Mouse (Mus musculus) hindbrain, embryonic 12.5 days (tissue): ENCODE measurements at regions not wholly inside any gene's neighbourhood (a gene's known extent, or its start where the extent isn't known, plus 50 kb on each side); places are given as distances from the start of the nearest gene placed in this dataset.

Experiments used
- ATAC-seq: fragments of 200-750 bp; cut with Nextera tagmentation; 2 replicates; pipeline ENCODE4 v1.8.0; 2017; ENCODE audit warnings: moderate TSS enrichment; ENCODE audit not compliant: low FRiP score
- H3K27ac ChIP-seq: fragments of 300-500 bp; sonication (generic); 2 replicates; pipeline ENCODE4 v1.5.1; 2016; ENCODE audit warnings: mild to moderate bottlenecking
- H3K27me3 ChIP-seq: fragments of 300-500 bp; sonication (generic); 2 replicates; pipeline ENCODE4 v1.6.1; 2016; ENCODE audit warnings: mild to moderate bottlenecking
- H3K36me3 ChIP-seq: fragments of 300-500 bp; sonication (generic); 2 replicates; pipeline ENCODE4 v1.6.1; 2016; ENCODE audit warnings: mild to moderate bottlenecking
- H3K4me1 ChIP-seq: fragments of 300-500 bp; sonication (generic); 2 replicates; pipeline ENCODE4 v1.6.1; 2016
- H3K4me2 ChIP-seq: fragments of 300-500 bp; sonication (generic); replicated peaks from 2 replicates; pipeline ENCODE4 v1.6.1; 2016; ENCODE audit warnings: mild to moderate bottlenecking
- H3K4me3 ChIP-seq: fragments of 300-500 bp; sonication (generic); 2 replicates; pipeline ENCODE4 v1.5.1; 2016; ENCODE audit warnings: mild to moderate bottlenecking
- H3K9ac ChIP-seq: fragments of 300-500 bp; sonication (generic); 2 replicates; pipeline ENCODE4 v1.6.1; 2016; ENCODE audit warnings: mild to moderate bottlenecking, moderate library complexity
- H3K9me3 ChIP-seq: fragments of 300-500 bp; sonication (generic); replicated peaks from 2 replicates; pipeline ENCODE4 v1.6.1; 2016; ENCODE audit warnings: mild to moderate bottlenecking
- WGBS: fragments of 180-500 bp; shearing (Covaris S2); methylation state at CpG from one replicate; pipeline ENCODE4 v1.1.7; 2016; 5-methylcytosine and 5-hydroxymethylcytosine counted together

GRCm38 (mm10) chr9:115361191-115361590, 51.0 kb upstream of the Stt3b start:
- no peak for ATAC-seq

GRCm38 (mm10) chr9:115361881-115362280, 51.7 kb upstream of the Stt3b start:
- peaks cover 2% of the 10 kb centered on the region; the same call in 1 of the 2 replicates for H3K4me1 ChIP-seq
- H3K4me2 ChIP-seq = no peak overlapping the region
- ATAC-seq = no peak
- H3K27me3 ChIP-seq = no peaks in the 10 kb centered on the region
- H3K27ac ChIP-seq = no peak overlapping the region
- 90% methylated on average over 11 of the region's 11 CpGs for WGBS
- H3K36me3 ChIP-seq = no peaks in the 10 kb centered on the region
- H3K9ac ChIP-seq = no peak overlapping the region
- H3K4me3 ChIP-seq = no peak overlapping the region
- peaks cover 9% of the 10 kb centered on the region; the same call in 1 of the 2 replicates for H3K9me3 ChIP-seq

More at GRCm38 (mm10) chr9:115361191-115361590, 51.0 kb upstream of the Stt3b start:
- Histone ChIP-seq H3K9me3 (peaks cover 9% of the 10 kb centered on the region; the same call in 1 of the 2 replicates), H3K4me2 (no peak overlapping the region), H3K36me3 (no peaks in the 10 kb centered on the region), H3K4me3 (no peak overlapping the region), H3K4me1 (peaks cover 2% of the 10 kb centered on the region; the same call in 1 of the 2 replicates), H3K9ac (no peak overlapping the region), H3K27ac (no peak overlapping the region), H3K27me3 (no peaks in the 10 kb centered on the region)
- WGBS = 68% methylated on average over 5 of the region's 5 CpGs

GRCm38 (mm10) chr9:115362486-115362885, 52.3 kb upstream of the Stt3b start:
- Histone ChIP-seq H3K9ac (no peak overlapping the region), H3K27me3 (no peaks in the 10 kb centered on the region), H3K4me1 (no peaks in the 10 kb centered on the region), H3K27ac (no peak overlapping the region), H3K36me3 (no peaks in the 10 kb centered on the region), H3K4me3 (no peak overlapping the region), H3K9me3 (peaks cover 9% of the 10 kb centered on the region; the same call in 1 of the 2 replicates), H3K4me2 (no peak overlapping the region)
- WGBS = 83% methylated on average over 4 of the region's 4 CpGs
- no peak for ATAC-seq

GRCm38 (mm10) chr9:115364919-115365861, 55.0 kb upstream of the Stt3b start:
- no peak overlapping the region for H3K4me3 ChIP-seq
- H3K9me3 ChIP-seq = peaks cover 9% of the 10 kb centered on the region; the same call in 1 of the 2 replicates
- no peaks in the 10 kb centered on the region for H3K4me1 ChIP-seq
- H3K27ac ChIP-seq = no peak overlapping the region
- no peak for ATAC-seq
- H3K4me2 ChIP-seq = no peak overlapping the region
- H3K27me3 ChIP-seq = no peaks in the 10 kb centered on the region
- H3K9ac ChIP-seq = no peak overlapping the region
- 92% methylated on average over 16 of the region's 16 CpGs for WGBS
- no peaks in the 10 kb centered on the region for H3K36me3 ChIP-seq

GRCm38 (mm10) chr9:115367808-115368207, 57.6 kb upstream of the Stt3b start:
- Histone ChIP-seq H3K9ac (no peak overlapping the region), H3K9me3 (peaks cover 9% of the 10 kb centered on the region; the same call in 1 of the 2 replicates), H3K36me3 (no peaks in the 10 kb centered on the region), H3K4me2 (no peak overlapping the region), H3K4me3 (no peak overlapping the region), H3K27me3 (no peaks in the 10 kb centered on the region), H3K27ac (no peak overlapping the region), H3K4me1 (no peaks in the 10 kb centered on the region)
- ATAC-seq = no peak
- WGBS = 73% methylated on average over 3 of the region's 3 CpGs

- Histone ChIP-seq H3K27ac (no peak overlapping the region), H3K9me3 (no peaks in the 10 kb centered on the region), H3K36me3 (no peaks in the 10 kb centered on the region), H3K9ac (no peak overlapping the region), H3K4me2 (no peak overlapping the region), H3K4me1 (no peaks in the 10 kb centered on the region), H3K4me3 (no peak overlapping the region), H3K27me3 (no peaks in the 10 kb centered on the region)
- ATAC-seq = no peak
- WGBS = 83% methylated on average over 15 of the region's 15 CpGs
These were observed 70.1 kb upstream of the Stt3b start for GRCm38 (mm10) chr9:115380276-115380675.

GRCm38 (mm10) chr9:115382824-115383475, 72.7 kb upstream of the Stt3b start:
- no peaks in the 10 kb centered on the region for H3K27me3 ChIP-seq
- no peaks in the 10 kb centered on the region for H3K9me3 ChIP-seq
- H3K4me1 ChIP-seq = peaks cover 7% of the 10 kb centered on the region; the same call in 1 of the 2 replicates
- no peaks in the 10 kb centered on the region for H3K36me3 ChIP-seq
- ATAC-seq = no peak
- H3K4me2 ChIP-seq = no peak overlapping the region
- WGBS = 92% methylated on average over 12 of the region's 12 CpGs
- no peak overlapping the region for H3K27ac ChIP-seq
- H3K9ac ChIP-seq = no peak overlapping the region
- no peak overlapping the region for H3K4me3 ChIP-seq

- H3K27me3 ChIP-seq = no peaks in the 10 kb centered on the region
- no peak overlapping the region for H3K4me2 ChIP-seq
- 76% methylated on average over 4 of the region's 4 CpGs for WGBS
- no peak overlapping the region for H3K27ac ChIP-seq
- no peaks in the 10 kb centered on the region for H3K36me3 ChIP-seq
- ATAC-seq = no peak
- no peaks in the 10 kb centered on the region for H3K9me3 ChIP-seq
- H3K4me1 ChIP-seq = peaks cover 13% of the 10 kb centered on the region; the same call in 1 of the 2 replicates
- no peak overlapping the region for H3K9ac ChIP-seq
- no peak overlapping the region for H3K4me3 ChIP-seq
These were observed 73.7 kb upstream of the Stt3b start for GRCm38 (mm10) chr9:115383935-115384334.

GRCm38 (mm10) chr9:115384345-115384744, 74.1 kb upstream of the Stt3b start:
- Histone ChIP-seq H3K4me2 (no peak overlapping the region), H3K9me3 (no peaks in the 10 kb centered on the region), H3K4me3 (no peak overlapping the region), H3K27ac (no peak overlapping the region), H3K9ac (no peak overlapping the region), H3K4me1 (peaks cover 13% of the 10 kb centered on the region; the same call in 1 of the 2 replicates), H3K27me3 (no peaks in the 10 kb centered on the region), H3K36me3 (no peaks in the 10 kb centered on the region)
- WGBS = 83% methylated on average over 1 of the region's 1 CpGs
- ATAC-seq = no peak

- peak; percentile 44; the same call in 1 of the 2 replicates for ATAC-seq
- peaks cover 33% of the 10 kb centered on the region for H3K4me1 ChIP-seq
- no peak overlapping the region for H3K9ac ChIP-seq
- 81% methylated on average over 26 of the region's 26 CpGs for WGBS
- no peaks in the 10 kb centered on the region for H3K36me3 ChIP-seq
- H3K9me3 ChIP-seq = no peaks in the 10 kb centered on the region
- no peak overlapping the region for H3K27ac ChIP-seq
- no peak overlapping the region for H3K4me3 ChIP-seq
- H3K27me3 ChIP-seq = no peaks in the 10 kb centered on the region
- H3K4me2 ChIP-seq = no peak overlapping the region
These were observed 77.5 kb upstream of the Stt3b start for GRCm38 (mm10) chr9:115387471-115388360.

GRCm38 (mm10) chr9:115388361-115388759, 78.1 kb upstream of the Stt3b start:
- Histone ChIP-seq H3K27ac (no peak overlapping the region), H3K9ac (no peak overlapping the region), H3K27me3 (no peaks in the 10 kb centered on the region), H3K4me2 (no peak overlapping the region), H3K4me1 (peaks cover 33% of the 10 kb centered on the region), H3K36me3 (no peaks in the 10 kb centered on the region), H3K9me3 (no peaks in the 10 kb centered on the region), H3K4me3 (no peak overlapping the region)
- 83% methylated on average over 11 of the region's 11 CpGs for WGBS
- ATAC-seq = peak; percentile 76
